9 mouse cellular contexts compared by ENCODE assay signal in the genomic region with DNA sequence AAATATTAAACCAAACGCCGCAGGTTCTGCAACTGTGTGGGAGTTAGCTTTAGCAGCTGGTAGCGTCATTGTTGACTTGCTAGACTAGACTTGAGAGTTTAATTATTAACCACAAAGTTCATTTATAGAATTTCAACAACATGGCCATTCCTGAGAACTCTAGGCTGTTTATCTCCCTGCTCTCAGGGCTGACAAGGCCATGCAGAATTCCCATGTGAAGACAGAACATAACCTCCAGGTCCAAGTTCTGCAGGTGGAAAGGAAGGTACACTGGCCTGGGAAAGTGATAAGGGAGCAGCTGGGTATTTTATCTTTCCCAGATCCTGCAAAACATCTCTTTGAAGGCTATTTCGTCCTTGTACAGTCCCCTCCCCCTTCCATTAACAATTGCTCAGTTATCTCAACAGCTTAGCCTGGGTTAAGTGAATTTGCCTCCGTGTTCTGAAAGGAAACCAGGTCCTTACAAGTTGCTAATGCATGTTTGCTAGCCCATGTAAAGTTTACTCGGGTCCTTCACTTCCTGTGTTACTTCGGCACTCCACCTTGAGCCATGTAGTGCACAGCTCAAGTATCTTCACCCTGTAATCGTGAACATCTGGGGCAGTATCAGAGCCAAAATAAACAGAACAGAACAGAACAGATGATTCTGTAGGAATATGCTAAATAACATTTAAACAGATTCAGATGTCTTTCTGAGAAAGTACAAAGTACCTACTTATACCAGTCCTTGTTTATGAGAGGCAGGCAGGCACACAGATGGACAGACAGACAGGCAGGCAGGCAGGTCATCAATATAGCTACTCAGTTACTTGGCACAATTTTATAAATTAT.
DNase-seq lines count a peak whose midpoint lies in the region; ATAC-seq and TF ChIP-seq lines count a peak whose summit lies in the region.
"Had no signal": no experiment of that assay in that cellular context is flagged by ENCODE, and none has a peak within 500 bp of the region (broad histone marks: within the 10 kb centered on the region; RNA-seq: fewer than 3 reads in every experiment).

No protein-coding gene starts in this region.

- no peak overlapping the region for H3K27ac ChIP-seq in lung, postnatal 0 days (ENCODE audit: low read length)
- H3K27ac ChIP-seq in stomach, embryonic 16.5 days (ENCODE audit: low read length): peak overlapping the region; percentile 81
- H3K27ac ChIP-seq: midbrain, embryonic 10.5 days had no signal

- H3K4me2 ChIP-seq in lung, postnatal 0 days (replicated peaks; ENCODE audit: low read depth, low read length): peak overlapping the region; percentile 3; the same call in 1 of the 2 replicates
- H3K4me2 ChIP-seq in stomach, embryonic 16.5 days (ENCODE audit: low read depth, low read length): peak overlapping the region; percentile 27; the same call in 1 of the 2 replicates

- no peaks in the 10 kb centered on the region for H3K36me3 ChIP-seq in lung, postnatal 0 days (ENCODE audit: insufficient read depth, low read length)
- no peaks in the 10 kb centered on the region for H3K36me3 ChIP-seq in stomach, embryonic 16.5 days (ENCODE audit: control insufficient read depth, insufficient read depth, low read length)
- H3K36me3 ChIP-seq: midbrain, embryonic 10.5 days had no signal

- H3K9ac ChIP-seq in lung, postnatal 0 days (replicated peaks; ENCODE audit: low read depth): no peak overlapping the region
- no peak overlapping the region; the same call in 1 of the 2 replicates for H3K9ac ChIP-seq in stomach, embryonic 16.5 days (ENCODE audit: low read length)

- no peaks in the 10 kb centered on the region for H3K9me3 ChIP-seq in lung, postnatal 0 days (ENCODE audit: low read length)
- no peaks in the 10 kb centered on the region for H3K9me3 ChIP-seq in stomach, embryonic 16.5 days (replicated peaks; ENCODE audit: control insufficient read depth, low read length)
- H3K9me3 ChIP-seq: midbrain, embryonic 10.5 days had no signal

- no peak for TF ChIP-seq CTCF in lung, postnatal 0 days (IDR thresholded peaks at IDR 0.05)

- DNase-seq in lung, postnatal 0 days (ENCODE audit: low spot score): peak; percentile 51
- no peak for DNase-seq in lung, postnatal 25 days (ENCODE audit: low spot score)
- DNase-seq in forelimb bud, embryonic 11.5 days (ENCODE audit: low read depth, low spot score): peak; percentile 21
- DNase-seq in layer of hippocampus, adult 18-20 months (ENCODE audit: low spot score in 2 of 2): peak; percentile 38 to 65
- DNase-seq in ovary, postnatal 36 days (ENCODE audit: low spot score): no peak
- no peak for DNase-seq in ovary, postnatal 14 days (ENCODE audit: low spot score)
- DNase-seq: spleen, adult 18-20 months had no signal

- WGBS in lung, postnatal 0 days: 23% methylated on average over 8 of the region's 8 CpGs
- WGBS in stomach, embryonic 16.5 days: 14% methylated on average over 8 of the region's 8 CpGs

- ATAC-seq in lung, postnatal 0 days: peak; percentile 66
- ATAC-seq in stomach, embryonic 16.5 days (ENCODE audit: insufficient read depth, low FRiP score): peak; percentile 88

- H3K4me3 ChIP-seq in lung, postnatal 0 days (ENCODE audit: low read depth, low read length): no peak overlapping the region
- peak overlapping the region; percentile 7 for H3K4me3 ChIP-seq in stomach, embryonic 16.5 days (replicated peaks; ENCODE audit: low read length)
- H3K4me3 ChIP-seq: midbrain, embryonic 10.5 days had no signal

- TF ChIP-seq EP300 in lung, postnatal 0 days (IDR thresholded peaks at IDR 0.05): no peak

- no peaks in the 10 kb centered on the region for H3K4me1 ChIP-seq in lung, postnatal 0 days (ENCODE audit: insufficient read depth, low read depth, low read length)
- peaks cover 7% of the 10 kb centered on the region; the same call in 1 of the 2 replicates for H3K4me1 ChIP-seq in stomach, embryonic 16.5 days (ENCODE audit: control insufficient read depth, insufficient read depth, low read length)
- H3K4me1 ChIP-seq: midbrain, embryonic 10.5 days had no signal

- H3K27me3 ChIP-seq in lung, postnatal 0 days (replicated peaks; ENCODE audit: insufficient read depth, low read length): no peaks in the 10 kb centered on the region
- H3K27me3 ChIP-seq in stomach, embryonic 16.5 days (ENCODE audit: control insufficient read depth, insufficient read depth, low read length): no peaks in the 10 kb centered on the region

Comparison
In these comparisons a context has a peak if more than half of its experiments do, and no peak if none do; other contexts are left out.
1. DNase-seq: peak in lung, postnatal 0 days (single experiment), forelimb bud, embryonic 11.5 days (single experiment) and layer of hippocampus, adult 18-20 months (2 of 2); none in lung, postnatal 25 days (single experiment), ovary, postnatal 36 days (single experiment) and ovary, postnatal 14 days (single experiment).